Mouse (Mus musculus) ovary, postnatal 14 days (tissue): ENCODE data around the gene Adam11.
A peak's percentile ranks its signal among the peaks of the same experiment; 100 is the strongest.

Experiments
- DNase-seq: peaks from one replicate; pipeline ENCODE4 v3.0.0; 2022; ENCODE audit warnings: low spot score

Gene Adam11

DNA sequence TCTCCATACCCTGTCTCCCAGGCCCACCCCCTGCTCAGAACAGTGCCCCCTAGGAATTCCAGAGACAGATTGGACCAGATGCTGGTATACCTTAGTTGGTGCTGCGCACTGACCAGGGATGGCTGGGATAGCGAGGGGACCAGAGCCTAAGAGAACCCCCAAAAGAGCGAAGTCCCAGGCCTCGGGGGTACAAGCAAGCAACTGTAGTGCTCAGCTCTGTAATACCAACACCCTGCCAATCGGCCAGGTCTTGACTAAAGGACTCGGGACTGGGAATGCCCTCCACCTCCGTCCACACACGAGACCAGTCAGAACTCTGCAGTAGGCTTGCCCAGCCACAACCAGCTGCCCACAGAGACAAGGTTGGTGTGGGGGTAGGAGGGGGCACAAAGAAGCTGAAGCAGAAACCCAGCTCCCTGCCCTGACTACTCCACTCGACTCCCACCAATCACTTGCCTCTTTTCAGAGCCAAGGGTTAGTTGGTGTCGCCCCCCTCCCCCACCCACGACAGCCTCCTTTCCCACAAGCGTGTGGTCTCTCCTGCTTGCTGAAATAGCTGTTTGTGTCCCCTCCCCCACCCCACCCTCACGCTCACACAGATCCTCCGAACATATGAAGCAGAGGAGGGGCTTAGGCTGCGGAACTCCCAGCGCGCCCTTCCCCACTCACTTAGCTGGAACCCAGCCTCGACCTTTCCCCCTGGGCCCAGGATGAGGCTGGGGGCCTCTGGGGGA lies 7.5 kb upstream of the Adam11 start:
- DNase-seq = no peak

GRCm38 (mm10) chr11:102754416-102754815 lies 6.8 kb upstream of the Adam11 start:
- DNase-seq = no peak

GRCm38 (mm10) chr11:102755391-102755790 lies 5.8 kb upstream of the Adam11 start:
- DNase-seq = no peak

DNA sequence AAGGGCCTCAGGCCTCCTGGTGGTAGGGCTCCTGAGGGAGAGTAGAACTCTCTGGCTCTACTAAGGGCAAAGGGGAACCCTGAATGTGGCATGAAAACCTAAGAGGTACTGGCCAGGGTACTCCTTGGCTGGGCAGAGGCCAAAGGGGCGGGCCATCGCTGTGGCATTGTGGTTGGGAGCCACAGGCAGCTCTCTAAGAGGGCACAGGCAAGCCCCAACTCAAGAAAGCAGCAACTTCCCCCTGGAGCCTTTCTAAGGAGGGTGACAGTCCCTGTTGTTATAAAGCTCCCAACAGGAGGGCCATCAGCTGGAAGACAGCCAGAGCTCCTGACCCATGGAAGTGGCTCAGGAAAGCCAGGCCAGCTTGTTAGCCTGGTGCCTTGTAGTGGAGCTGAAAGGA lies 2.3 kb upstream of the Adam11 start:
- no peak for DNase-seq

- DNase-seq = no peak
These were observed 382 bp upstream of the Adam11 start for GRCm38 (mm10) chr11:102760805-102761308.

DNA sequence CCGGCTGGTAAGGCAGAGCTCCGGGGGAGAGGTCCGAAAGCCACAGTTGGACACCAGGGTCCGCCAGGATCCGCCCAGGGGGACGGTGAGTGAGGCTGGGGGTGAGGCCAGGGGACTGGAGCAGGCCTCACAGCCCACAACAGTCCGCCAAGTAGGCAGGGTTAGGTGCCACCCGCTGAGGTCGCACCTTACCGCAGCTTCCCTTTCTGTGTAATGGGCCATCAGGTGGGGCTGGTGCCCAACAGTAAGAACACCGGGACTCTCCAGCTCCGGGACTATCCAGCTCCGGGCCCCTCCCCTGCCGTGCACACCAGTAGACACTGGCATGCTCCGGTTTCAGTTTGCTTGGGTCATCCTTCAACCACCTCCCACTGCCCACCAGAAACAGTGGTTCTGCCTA lies 1.0 kb downstream of the Adam11 start:
- no peak for DNase-seq

GRCm38 (mm10) chr11:102763009-102763767 lies 1.9 kb downstream of the Adam11 start:
- DNase-seq = no peak

GRCm38 (mm10) chr11:102765416-102765815 lies 4.2 kb downstream of the Adam11 start:
- no peak for DNase-seq

DNA sequence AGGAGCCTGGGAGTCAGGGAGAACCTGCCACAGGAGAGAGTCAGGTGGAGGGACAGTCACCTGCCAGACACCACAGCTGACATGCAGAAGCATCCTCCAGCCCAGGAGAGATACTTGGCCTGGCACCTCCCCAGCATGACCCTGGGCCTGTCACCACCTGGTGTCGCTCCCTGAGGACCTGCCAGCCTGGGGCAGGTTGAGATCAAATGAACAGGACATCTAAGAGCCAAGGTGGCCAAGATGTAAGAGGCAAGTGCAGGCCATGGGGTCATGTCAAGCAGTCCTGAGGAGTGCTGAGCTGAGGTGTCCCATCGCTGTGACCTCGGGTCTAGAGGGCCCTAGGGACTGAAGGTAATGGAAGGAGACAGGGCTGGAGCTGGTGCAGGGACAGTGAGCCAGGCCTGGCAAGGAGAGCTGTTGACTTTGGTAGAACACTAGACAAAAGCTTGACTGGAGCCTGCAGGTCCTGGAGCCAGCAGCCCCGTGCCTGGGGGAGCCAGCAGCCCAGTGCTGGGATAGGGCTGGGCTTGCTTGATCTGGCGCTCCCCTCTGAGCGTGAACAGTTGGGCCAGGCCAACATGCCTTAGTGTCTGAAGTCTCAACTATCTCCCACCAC lies 5.9 kb downstream of the Adam11 start:
- no peak for DNase-seq

DNA sequence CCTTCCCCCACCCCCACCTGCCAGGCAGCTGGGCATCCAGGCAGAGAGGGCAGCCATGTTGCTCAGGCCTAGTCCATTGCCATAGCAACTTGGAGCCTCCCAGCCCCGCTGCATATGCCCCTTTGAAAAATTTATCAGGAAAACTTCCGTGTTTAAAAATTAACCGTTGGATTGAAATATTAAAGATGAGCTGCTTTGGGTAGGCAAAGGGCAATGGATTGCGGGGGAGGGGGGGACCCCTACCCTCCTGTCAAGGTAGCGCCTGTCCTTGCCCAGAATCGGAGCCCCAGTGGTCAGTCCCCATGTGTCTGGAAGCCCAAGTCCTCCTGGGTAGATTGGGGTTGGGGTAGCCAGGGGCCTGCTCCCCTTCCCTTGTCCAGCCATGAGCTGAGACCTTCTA lies 7.9 kb downstream of the Adam11 start:
- no peak for DNase-seq

GRCm38 (mm10) chr11:102769993-102770661 lies 8.9 kb downstream of the Adam11 start:
- no peak for DNase-seq

GRCm38 (mm10) chr11:102770662-102771435 lies 9.6 kb downstream of the Adam11 start:
- DNase-seq = no peak

- no peak for DNase-seq
These were observed 10.9 kb downstream of the Adam11 start for GRCm38 (mm10) chr11:102771916-102772714.

DNA sequence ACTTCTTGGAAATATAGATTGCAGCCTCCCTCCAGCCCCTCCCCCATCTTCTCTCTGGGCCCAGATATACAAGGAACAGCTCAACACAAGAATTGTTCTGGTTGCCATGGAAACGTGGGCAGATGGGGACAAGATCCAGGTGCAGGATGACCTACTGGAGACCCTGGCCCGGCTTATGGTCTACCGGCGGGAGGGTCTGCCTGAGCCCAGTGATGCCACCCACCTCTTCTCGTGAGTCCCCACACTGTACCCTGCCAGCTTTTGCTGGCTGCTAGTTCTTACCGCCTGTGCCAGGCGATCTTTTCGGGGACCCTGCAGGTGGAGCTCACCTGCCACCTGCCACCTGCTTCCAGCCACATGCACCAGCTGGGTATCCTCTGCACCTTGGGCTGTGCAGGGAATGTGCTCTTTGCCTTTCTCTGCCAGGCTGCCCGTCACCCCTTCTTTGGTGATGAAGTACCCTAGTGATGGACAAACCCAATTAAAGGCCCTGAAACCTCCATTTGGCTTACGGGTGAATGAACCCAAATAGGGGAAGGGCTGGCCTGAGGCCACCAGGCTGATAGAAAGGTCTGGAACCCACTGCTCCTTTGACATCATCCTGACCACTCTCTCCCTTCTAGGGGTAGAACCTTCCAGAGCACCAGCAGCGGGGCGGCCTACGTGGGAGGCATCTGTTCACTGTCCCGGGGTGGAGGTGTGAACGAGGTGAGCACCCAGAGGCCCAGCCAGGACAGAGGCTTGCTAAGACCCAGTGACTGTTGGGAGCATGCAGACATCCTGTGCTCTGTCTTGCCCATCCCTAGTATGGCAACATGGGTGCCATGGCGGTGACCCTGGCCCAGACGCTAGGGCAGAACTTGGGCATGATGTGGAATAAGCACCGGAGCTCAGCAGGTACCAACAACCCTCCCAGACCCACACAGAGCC lies 11.8 kb downstream of the Adam11 start:
- no peak for DNase-seq

DNA sequence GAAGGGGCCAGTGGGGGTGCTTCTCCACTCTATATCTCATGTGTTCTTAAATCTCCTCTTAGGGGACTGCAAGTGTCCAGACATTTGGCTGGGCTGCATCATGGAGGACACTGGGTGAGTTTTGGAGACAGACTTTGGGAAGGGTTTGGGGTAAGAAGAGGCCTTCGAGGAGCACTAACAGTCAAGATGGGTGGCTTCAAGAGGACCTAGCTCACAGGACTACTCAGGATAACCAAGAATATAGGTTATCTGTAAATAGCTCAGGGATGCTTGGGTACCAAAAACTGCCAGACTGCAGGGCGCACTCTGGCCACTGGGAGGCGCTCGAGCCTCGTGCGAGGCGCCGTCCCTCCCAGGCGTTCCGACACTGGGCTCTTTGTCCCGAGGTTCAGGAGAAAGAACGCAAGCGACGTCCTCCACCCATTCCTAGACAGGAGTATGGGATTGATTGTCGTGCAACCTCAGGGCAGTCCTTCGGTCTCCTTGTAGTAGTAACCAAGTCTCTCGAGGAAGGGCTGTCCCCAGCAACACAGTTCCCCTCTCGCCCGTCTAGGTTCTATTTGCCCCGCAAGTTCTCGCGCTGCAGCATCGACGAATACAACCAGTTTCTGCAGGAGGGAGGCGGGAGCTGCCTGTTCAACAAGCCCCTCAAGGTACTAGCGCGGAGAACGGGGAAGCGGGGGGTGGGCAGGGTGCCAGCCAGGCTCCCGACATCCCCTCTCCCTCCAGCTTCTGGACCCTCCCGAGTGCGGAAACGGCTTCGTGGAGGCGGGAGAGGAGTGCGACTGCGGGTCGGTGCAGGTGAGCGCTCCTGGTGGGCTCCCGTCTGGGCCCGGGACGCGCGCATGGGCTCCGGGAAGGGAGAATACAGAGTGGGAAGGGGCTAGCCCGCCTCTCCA lies 12.7 kb downstream of the Adam11 start:
- DNase-seq = peak; percentile 85

GRCm38 (mm10) chr11:102774621-102775141 lies 13.4 kb downstream of the Adam11 start:
- peak; percentile 65 for DNase-seq

DNA sequence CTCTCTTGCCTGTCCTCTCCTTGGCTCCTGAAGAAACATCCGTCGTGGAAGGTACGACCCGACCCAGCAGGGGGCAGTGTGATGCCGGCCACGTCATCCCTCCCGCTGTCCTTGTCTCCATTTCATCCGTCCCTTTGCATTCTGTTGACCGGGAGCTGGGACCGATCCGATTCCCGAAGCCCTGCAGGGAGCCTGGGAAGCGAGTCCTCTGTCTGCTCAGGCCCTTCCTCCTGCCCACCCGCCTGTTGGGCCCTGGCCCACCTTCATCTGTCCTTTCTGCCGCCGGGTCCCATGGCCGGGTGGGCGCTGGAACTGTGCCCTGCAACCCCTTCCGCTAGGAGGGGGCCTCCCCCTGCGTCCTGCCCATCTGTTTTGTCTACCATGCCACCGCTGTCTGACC lies 16.4 kb downstream of the Adam11 start:
- DNase-seq = peak; percentile 70

- DNase-seq = no peak
These were observed 16.9 kb downstream of the Adam11 start for GRCm38 (mm10) chr11:102778165-102778564.
